Mouse (Mus musculus) ES-Bruce4 (cell line): ENCODE measurements around the gene Rpl23a. TPM values are rescaled to one million over a fixed set of nuclear protein-coding genes. Genes with fewer than 3 reads are reported as not detected.
A peak's percentile ranks its signal among the peaks of the same experiment; 100 is the strongest.

Experiments
- H3K27ac ChIP-seq: 2 replicates; pipeline ENCODE4 v1.5.1; 2012; ENCODE audit warnings: low read length, inconsistent platforms; ENCODE audit not compliant: insufficient read depth
- H3K27me3 ChIP-seq: 2 replicates; pipeline ENCODE4 v1.6.1; 2012; ENCODE audit warnings: mild to moderate bottlenecking, low read length, inconsistent platforms; ENCODE audit not compliant: control insufficient read depth, poor library complexity, insufficient read depth, severe bottlenecking
- H3K36me3 ChIP-seq: 2 replicates; pipeline ENCODE4 v1.6.1; 2012; ENCODE audit warnings: inconsistent platforms, mild to moderate bottlenecking, low read length, moderate library complexity; ENCODE audit not compliant: control insufficient read depth, poor library complexity, insufficient read depth, severe bottlenecking
- H3K4me1 ChIP-seq: one replicate; pipeline ENCODE4 v1.8.1; 2011; ENCODE audit warnings: low read length; ENCODE audit not compliant: control insufficient read depth, insufficient read depth
- H3K4me3 ChIP-seq: 2 replicates; pipeline ENCODE4 v1.5.1; 2011; ENCODE audit warnings: low read depth, mild to moderate bottlenecking, low read length
- H3K9ac ChIP-seq: 2 replicates; pipeline ENCODE4 v1.6.1; 2012; ENCODE audit warnings: low read depth, mild to moderate bottlenecking, inconsistent platforms; ENCODE audit not compliant: poor library complexity, severe bottlenecking
- H3K9me3 ChIP-seq: replicated peaks from 2 replicates; pipeline ENCODE4 v1.6.1; 2012; ENCODE audit warnings: mild to moderate bottlenecking, low read length, inconsistent platforms; ENCODE audit not compliant: control insufficient read depth, poor library complexity, insufficient read depth, severe bottlenecking
- CTCF ChIP-seq: IDR thresholded peaks from one replicate; pipeline ENCODE4 v1.8.1; 2011; ENCODE audit warnings: low read depth, low read length
- EP300 ChIP-seq: IDR thresholded peaks from 2 replicates; pipeline ENCODE4 v1.6.1; 2011; ENCODE audit warnings: low read depth, low read length; ENCODE audit not compliant: insufficient read depth
- POLR2A ChIP-seq: IDR thresholded peaks from one replicate; pipeline ENCODE4 v1.8.1; 2011; ENCODE audit warnings: low read length; ENCODE audit not compliant: insufficient read depth
- polyA plus RNA-seq: library from polyadenylated mRNA; stranded (reverse); fragments of >200 nt; gene quantifications from 2 replicates; pipeline ENCODE4 v1.2.4, GENCODE M21; 2011; ENCODE audit warnings: low read depth; ENCODE audit not compliant: missing spikeins, insufficient read depth, insufficient read length

Rpl23a gene
- polyA plus RNA-seq, 1 experiment, result 2,740 TPM

- Histone ChIP-seq H3K27ac (peak overlapping the region; percentile 19; the same call in 1 of the 2 replicates), H3K9me3 (no peaks in the 10 kb centered on the region), H3K4me3 (peak overlapping the region; percentile 97), H3K9ac (peak overlapping the region; percentile 89), H3K36me3 (peaks cover 32% of the 10 kb centered on the region), H3K4me1 (no peaks in the 10 kb centered on the region), H3K27me3 (no peaks in the 10 kb centered on the region)
- TF ChIP-seq EP300 (0 out of 2 replicates have a peak, but pooled peaks have one; percentile 28), CTCF (no peak), POLR2A (no peak)
Observed at GRCm38 (mm10) chr11:78177437-78177836, 5.9 kb downstream of the Rpl23a start.

- H3K27me3 ChIP-seq, result no peaks in the 10 kb centered on the region
- H3K36me3 ChIP-seq, result peaks cover 27% of the 10 kb centered on the region
- no peaks in the 10 kb centered on the region for H3K4me1 ChIP-seq
- TF ChIP-seq EP300 (no peak), CTCF (no peak), POLR2A (no peak)
- no peaks in the 10 kb centered on the region for H3K9me3 ChIP-seq
- peak overlapping the region; percentile 89 for H3K9ac ChIP-seq
- peak overlapping the region; percentile 59 for H3K27ac ChIP-seq
- H3K4me3 ChIP-seq, result peak overlapping the region; percentile 97
Observed at GRCm38 (mm10) chr11:78176905-78177331, 6.5 kb downstream of the Rpl23a start.

- H3K4me1 ChIP-seq, result no peaks in the 10 kb centered on the region
- peak within 1 kb of the TSS; percentile 90 for H3K27ac ChIP-seq
- TF ChIP-seq CTCF (no peak), POLR2A (peak; percentile 27)
- no peaks in the 10 kb centered on the region for H3K9me3 ChIP-seq
- peaks cover 22% of the 10 kb centered on the region for H3K36me3 ChIP-seq
- peak within 1 kb of the TSS; percentile 89 for H3K9ac ChIP-seq
- peak within 1 kb of the TSS; percentile 97 for H3K4me3 ChIP-seq
- no peaks in the 10 kb centered on the region for H3K27me3 ChIP-seq
Observed at GRCm38 (mm10) chr11:78176402-78176862, 7.0 kb downstream of the Rpl23a start, which contains the start of the genes Nek8 and Tlcd1. TSS of gene Nek8 (minus strand) at chr11:78176675. TSS of gene Tlcd1 (plus strand) at chr11:78176711.

GRCm38 (mm10) chr11:78175771-78176401 lies 7.5 kb downstream of the Rpl23a start:
- Histone ChIP-seq H3K27ac (peak overlapping the region; percentile 66), H3K4me3 (peak overlapping the region; percentile 97), H3K9ac (peak overlapping the region; percentile 89), H3K4me1 (no peaks in the 10 kb centered on the region), H3K9me3 (no peaks in the 10 kb centered on the region), H3K36me3 (peaks cover 16% of the 10 kb centered on the region), H3K27me3 (no peaks in the 10 kb centered on the region)
- TF ChIP-seq EP300 (no peak), POLR2A (no peak), CTCF (no peak)

- Histone ChIP-seq H3K9ac (no peak overlapping the region), H3K36me3 (peaks cover 3% of the 10 kb centered on the region), H3K4me3 (no peak overlapping the region), H3K27me3 (no peaks in the 10 kb centered on the region), H3K4me1 (no peaks in the 10 kb centered on the region), H3K27ac (no peak overlapping the region), H3K9me3 (no peaks in the 10 kb centered on the region)
- TF ChIP-seq EP300, result no peak
- TF ChIP-seq POLR2A, result no peak
- no peak for TF ChIP-seq CTCF
Observed at GRCm38 (mm10) chr11:78174506-78174905, 8.9 kb downstream of the Rpl23a start.

- no peaks in the 10 kb centered on the region for H3K36me3 ChIP-seq
- peaks cover 3% of the 10 kb centered on the region for H3K4me1 ChIP-seq
- H3K4me3 ChIP-seq, result peak overlapping the region; percentile 1; the same call in 1 of the 2 replicates
- H3K27me3 ChIP-seq, result no peaks in the 10 kb centered on the region
- H3K9me3 ChIP-seq, result no peaks in the 10 kb centered on the region
- H3K9ac ChIP-seq, result 0 out of 2 replicates have a peak overlapping the region, but pooled peaks have one; percentile 31
- TF ChIP-seq POLR2A (no peak), CTCF (no peak), EP300 (no peak)
- H3K27ac ChIP-seq, result no peak overlapping the region
Observed at GRCm38 (mm10) chr11:78172748-78173383, 10.5 kb downstream of the Rpl23a start.
